Mouse (Mus musculus): ENCODE measurements around the gene Stum. TPM values are rescaled to one million over a fixed set of nuclear protein-coding genes. Genes with fewer than 3 reads are reported as not detected.

The Stum gene
- total RNA-seq, 2 experiments from 2014 or later: 146 to 150 TPM

Other genes starting within 250 kb of the Stum start
- gene Psen2, start 220.1 kb downstream of the Stum start, total RNA-seq (2021): 10 to 100 TPM; 18.1 to 20.8 TPM
- 10 to 100 TPM; 14.0 to 14.3 TPM for gene Itpkb, start 153.0 kb downstream of the Stum start, total RNA-seq (2021)
- gene Parp1, start 85.4 kb upstream of the Stum start, total RNA-seq (2021): 100 to 1,000 TPM; 102 to 109 TPM
- gene Lin9, start 157.6 kb upstream of the Stum start, total RNA-seq (2021): 1 to 10 TPM; 3.3 to 3.7 TPM
- gene Mixl1, start 213.5 kb upstream of the Stum start, total RNA-seq (2021): not detected
- 10 to 100 TPM; 29.0 to 30.2 TPM for gene Acbd3, start 242.5 kb upstream of the Stum start, total RNA-seq (2021)